ENCODE assay signal across 21 mouse cellular contexts in genomic region chr2:155266896-155267295, GRCm38 (mm10).
"Had no signal": no experiment of that assay in that cellular context is flagged by ENCODE, and none has a peak within 500 bp of the region (broad histone marks: within the 10 kb centered on the region; RNA-seq: fewer than 3 reads in every experiment).

No protein-coding gene starts in this region.

- H3K9me3 ChIP-seq: intestine, embryonic 15.5 days; limb, embryonic 12.5 days; liver, embryonic 15.5 days; midbrain, embryonic 10.5 days; midbrain, embryonic 13.5 days; neural tube, embryonic 13.5 days; stomach, embryonic 15.5 days had no signal

- ATAC-seq: hindbrain, embryonic 16.5 days; intestine, embryonic 15.5 days; lung, postnatal 0 days; midbrain, embryonic 13.5 days; midbrain, embryonic 16.5 days had no signal

- H3K4me2 ChIP-seq: intestine, embryonic 15.5 days; limb, embryonic 12.5 days; limb, embryonic 15.5 days; liver, embryonic 15.5 days; lung, embryonic 14.5 days; midbrain, embryonic 13.5 days; neural tube, embryonic 13.5 days; stomach, embryonic 15.5 days had no signal

- H3K36me3 ChIP-seq: intestine, embryonic 15.5 days; limb, embryonic 12.5 days; limb, embryonic 15.5 days; liver, embryonic 15.5 days; midbrain, embryonic 10.5 days; midbrain, embryonic 13.5 days; neural tube, embryonic 13.5 days; stomach, embryonic 15.5 days had no signal

- H3K4me3 ChIP-seq: intestine, embryonic 15.5 days; limb, embryonic 12.5 days; limb, embryonic 15.5 days; liver, embryonic 15.5 days; megakaryocyte, embryonic 14.5 days; midbrain, embryonic 10.5 days; midbrain, embryonic 13.5 days; myocyte; neural tube, embryonic 13.5 days; stomach, embryonic 15.5 days had no signal

- H3K27me3 ChIP-seq: intestine, embryonic 15.5 days; limb, embryonic 12.5 days; limb, embryonic 15.5 days; liver, embryonic 15.5 days; midbrain, embryonic 13.5 days; neural tube, embryonic 13.5 days; stomach, embryonic 15.5 days had no signal

- H3K4me1 ChIP-seq: intestine, embryonic 15.5 days; limb, embryonic 12.5 days; limb, embryonic 15.5 days; midbrain, embryonic 10.5 days; midbrain, embryonic 13.5 days; neural tube, embryonic 13.5 days; stomach, embryonic 15.5 days had no signal

- H3K9ac ChIP-seq: intestine, embryonic 15.5 days; limb, embryonic 12.5 days; limb, embryonic 15.5 days; liver, embryonic 15.5 days; lung, embryonic 14.5 days; midbrain, embryonic 13.5 days; neural tube, embryonic 13.5 days; stomach, embryonic 15.5 days had no signal

- H3K27ac ChIP-seq: intestine, embryonic 15.5 days; kidney, postnatal 0 days; limb, embryonic 12.5 days; limb, embryonic 15.5 days; liver, embryonic 15.5 days; midbrain, embryonic 10.5 days; midbrain, embryonic 13.5 days; neural tube, embryonic 13.5 days; stomach, embryonic 15.5 days had no signal

- DNase-seq: left cerebral cortex, postnatal 4 days; lung, embryonic 14.5 days; lung, postnatal 36 days; retina, postnatal 1 day; right cerebral cortex, postnatal 25 days; spleen, adult 18-20 months; thymus, postnatal 25 days had no signal
